Mouse (Mus musculus) adrenal gland, postnatal 14 days (tissue): ENCODE measurements around the gene Gper1. TPM values are rescaled to one million over a fixed set of nuclear protein-coding genes. Genes with fewer than 3 reads are reported as not detected.
A peak's percentile ranks its signal among the peaks of the same experiment; 100 is the strongest.
"Not testable (repeated sequence)": the region's sequence is repeated elsewhere in the genome, so short reads cannot be mapped to it uniquely, and the experiment has no call there.

Source experiments
- DNase-seq: peaks from one replicate; pipeline ENCODE4 v3.0.0; 2021; ENCODE audit warnings: mixed read lengths
- total RNA-seq: library from RNA; stranded (reverse); gene quantifications from 2 replicates; pipeline ENCODE4 v1.2.3, GENCODE M21; 2021

Gene Gper1
- total RNA-seq, 1 experiment from 2014 or later: 4.6 TPM

GRCm38 (mm10) chr5:139390324-139391119 lies 32.4 kb upstream of the Gper1 start:
- not testable (repeated sequence) for DNase-seq

DNA sequence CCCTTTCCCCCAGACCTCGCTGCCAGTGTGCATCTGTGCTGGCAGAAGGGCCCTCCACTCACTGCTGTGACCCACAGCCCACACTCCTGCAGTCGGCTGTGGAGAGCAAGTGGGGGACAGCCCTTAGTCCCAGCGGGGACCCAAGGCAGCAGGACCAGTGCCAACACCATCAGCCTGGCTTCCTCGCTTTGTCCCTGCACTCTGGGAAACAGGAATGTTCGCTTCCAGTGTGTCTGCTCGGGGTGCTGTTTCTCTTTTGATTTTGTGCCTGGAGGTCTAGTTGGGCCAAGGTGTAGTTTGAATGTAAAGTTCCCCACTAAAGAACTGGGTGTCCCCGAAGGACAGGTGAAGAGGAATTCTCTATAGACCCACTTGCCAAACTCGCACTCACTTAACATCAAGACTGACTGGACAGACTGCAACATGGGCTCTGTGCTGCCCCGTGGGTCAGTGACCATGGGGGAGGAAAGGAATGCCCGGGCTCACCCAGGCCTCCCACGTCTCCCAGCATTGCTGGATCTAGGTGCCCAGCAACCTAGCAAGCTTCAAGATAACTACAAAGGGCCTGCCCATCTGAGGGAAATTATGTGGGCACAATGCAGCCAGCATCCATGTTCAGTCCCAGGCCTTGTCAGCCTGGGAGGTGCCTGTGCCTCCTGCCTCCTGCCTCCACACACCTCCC lies 31.5 kb upstream of the Gper1 start:
- DNase-seq: no peak

DNA sequence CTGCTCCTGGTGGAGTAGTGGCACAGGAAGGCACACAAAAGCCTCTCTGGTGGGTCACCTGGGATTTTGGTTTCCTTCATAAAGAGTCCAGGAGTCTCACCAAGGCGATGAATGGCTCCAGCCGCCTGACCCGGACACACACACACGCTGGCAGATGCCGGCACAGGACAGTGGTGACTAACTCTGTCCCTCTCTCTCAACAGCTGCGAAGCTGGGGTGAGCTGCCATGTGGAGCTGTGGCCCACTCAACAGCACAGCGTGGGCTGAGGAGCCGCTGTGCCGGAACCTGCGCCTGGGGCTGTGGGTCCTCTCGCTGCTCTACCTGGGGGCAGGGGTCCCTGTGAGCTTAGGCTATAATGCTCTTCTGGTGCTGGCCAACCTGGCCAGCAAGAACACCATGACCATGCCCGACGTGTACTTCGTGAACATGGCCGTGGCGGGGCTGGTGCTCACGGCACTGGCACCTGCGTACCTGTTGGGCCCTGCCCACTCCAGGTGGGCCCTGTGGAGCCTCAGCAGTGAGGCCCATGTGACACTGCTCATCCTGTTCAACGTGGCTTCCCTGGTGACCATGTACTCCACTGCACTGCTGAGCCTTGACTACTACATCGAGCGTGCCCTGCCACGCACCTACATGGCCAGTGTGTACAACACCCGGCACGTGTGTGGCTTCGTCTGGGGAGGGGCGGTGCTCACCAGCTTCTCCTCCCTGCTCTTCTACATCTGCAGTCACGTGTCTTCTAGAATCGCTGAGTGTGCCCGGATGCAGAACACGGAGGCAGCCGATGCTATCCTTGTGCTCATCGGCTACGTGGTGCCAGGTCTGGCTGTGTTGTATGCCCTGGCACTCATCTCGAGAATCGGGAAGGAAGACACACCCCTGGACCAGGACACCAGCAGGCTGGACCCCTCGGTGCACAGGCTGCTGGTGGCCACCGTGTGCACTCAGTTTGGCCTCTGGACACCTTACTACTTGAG lies 30.4 kb upstream of the Gper1 start:
- no peak for DNase-seq

DNA sequence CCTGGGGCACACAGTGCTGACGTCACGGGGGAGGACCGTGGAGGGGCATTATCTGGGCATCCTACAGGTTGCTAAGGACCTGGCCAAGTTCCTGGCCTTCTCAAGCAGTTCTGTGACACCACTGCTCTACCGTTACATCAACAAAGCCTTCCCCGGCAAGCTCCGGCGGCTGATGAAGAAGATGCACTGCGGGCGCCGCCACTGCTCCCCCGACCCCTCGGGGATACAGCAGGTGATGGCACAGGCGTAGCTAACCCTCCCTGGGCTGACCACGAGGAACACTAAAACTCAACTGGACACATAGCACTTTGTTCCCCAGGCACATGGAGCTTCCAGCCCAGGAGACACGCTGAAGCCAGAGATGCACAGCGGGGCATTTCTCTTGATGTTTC lies 29.8 kb upstream of the Gper1 start:
- DNase-seq: no peak

DNA sequence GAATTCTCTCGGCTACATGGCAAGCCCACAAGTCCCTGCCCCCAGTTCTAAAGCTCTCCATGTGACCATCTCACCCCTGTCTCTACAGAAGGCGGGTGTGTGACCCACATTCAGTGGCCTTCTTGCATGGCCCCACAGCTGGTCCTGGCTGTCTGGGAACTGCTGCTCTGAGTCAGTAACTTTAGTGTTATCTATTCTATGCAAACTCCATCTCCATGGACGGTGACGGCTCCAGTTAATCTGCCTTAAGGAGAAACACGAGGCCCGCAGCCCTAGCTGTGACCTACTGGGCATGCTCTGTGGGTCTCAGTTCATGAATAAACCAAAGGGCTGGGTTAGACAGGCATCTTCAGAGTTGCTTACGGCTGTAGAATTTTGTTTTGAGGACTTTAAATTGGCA lies 28.6 kb upstream of the Gper1 start:
- no peak for DNase-seq

- no peak for DNase-seq
These were observed 27.4 kb upstream of the Gper1 start for GRCm38 (mm10) chr5:139395528-139395927.

DNA sequence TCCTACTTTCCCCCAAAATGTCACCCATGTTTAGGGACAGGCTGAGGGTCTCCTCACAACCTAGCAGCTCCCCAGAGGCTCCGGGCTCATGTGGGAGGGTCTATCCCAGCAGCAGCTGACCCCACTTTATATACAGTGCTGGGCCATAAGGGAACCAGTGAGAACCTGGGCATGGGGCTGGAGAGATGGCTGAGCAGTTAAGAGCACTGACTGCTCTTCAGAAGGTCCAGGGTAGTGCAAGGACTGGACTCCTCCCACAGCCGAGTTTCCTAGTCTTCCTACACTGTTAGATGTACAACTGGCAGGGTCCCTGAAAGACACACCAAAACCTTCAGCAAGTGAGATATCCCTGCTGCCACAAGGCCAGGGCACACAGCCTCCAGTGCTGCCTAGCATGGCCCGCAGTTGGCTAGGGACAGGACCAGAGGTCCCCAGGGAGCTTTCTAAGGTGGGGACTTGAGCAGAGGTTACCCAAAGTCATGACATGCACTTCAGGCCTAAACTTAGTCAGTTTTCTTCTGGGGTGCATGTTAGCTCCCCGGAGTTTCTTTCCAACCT lies 25.5 kb upstream of the Gper1 start:
- no peak for DNase-seq

- DNase-seq: peak; percentile 97
These were observed 24.8 kb upstream of the Gper1 start for GRCm38 (mm10) chr5:139397959-139398753.

DNA sequence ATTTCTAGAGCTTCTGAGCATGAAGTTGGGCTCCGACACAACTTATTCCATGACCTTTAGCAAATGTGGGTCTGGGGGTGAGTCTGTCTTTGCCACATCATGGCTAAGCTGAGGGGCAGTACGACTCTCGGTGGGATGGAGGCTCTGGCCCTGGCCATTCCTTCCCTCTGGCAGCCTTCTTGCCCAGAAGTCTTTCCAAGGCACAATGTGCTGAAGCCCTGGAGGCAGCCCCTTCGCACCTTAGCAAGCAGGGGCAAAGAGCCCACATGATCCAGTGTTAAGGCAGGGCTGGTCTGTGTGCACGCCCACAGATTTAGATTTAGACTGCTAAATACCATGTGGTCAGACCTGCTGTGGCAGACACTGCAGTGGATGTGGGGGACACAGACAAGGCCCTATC lies 24.2 kb upstream of the Gper1 start:
- DNase-seq: no peak

DNA sequence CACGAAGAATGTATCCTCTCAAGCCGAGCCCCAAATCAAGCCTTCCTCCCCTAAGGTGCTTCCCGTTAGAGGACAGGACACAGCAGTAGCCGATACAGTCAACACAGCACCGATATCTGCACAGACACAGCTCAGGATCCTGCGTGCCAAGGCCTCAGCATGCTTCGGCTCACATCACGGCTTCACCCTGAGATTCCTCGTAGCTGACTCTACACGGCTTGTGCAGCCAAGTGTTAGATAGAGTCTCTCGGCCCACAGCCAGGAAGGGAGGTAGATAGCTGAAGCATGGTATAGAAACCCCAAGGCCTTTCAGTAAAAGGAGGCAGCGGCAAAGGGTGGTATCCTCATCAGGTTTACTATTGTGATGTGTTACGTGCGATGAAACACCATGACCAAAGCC lies 23.0 kb upstream of the Gper1 start:
- DNase-seq: no peak

- DNase-seq: no peak
These were observed 20.8 kb upstream of the Gper1 start for GRCm38 (mm10) chr5:139402106-139402505.

GRCm38 (mm10) chr5:139403692-139404260 lies 19.2 kb upstream of the Gper1 start:
- no peak for DNase-seq

- DNase-seq: no peak
These were observed 18.1 kb upstream of the Gper1 start, which contains the start of gene C130050O18Rik for GRCm38 (mm10) chr5:139404801-139405401. Gene C130050O18Rik, plus strand, starts transcription at chr5:139405280.

- DNase-seq: no peak
These were observed 17.5 kb upstream of the Gper1 start for GRCm38 (mm10) chr5:139405478-139405877.

- DNase-seq: no peak
These were observed 17.0 kb upstream of the Gper1 start for GRCm38 (mm10) chr5:139405953-139406352.

DNA sequence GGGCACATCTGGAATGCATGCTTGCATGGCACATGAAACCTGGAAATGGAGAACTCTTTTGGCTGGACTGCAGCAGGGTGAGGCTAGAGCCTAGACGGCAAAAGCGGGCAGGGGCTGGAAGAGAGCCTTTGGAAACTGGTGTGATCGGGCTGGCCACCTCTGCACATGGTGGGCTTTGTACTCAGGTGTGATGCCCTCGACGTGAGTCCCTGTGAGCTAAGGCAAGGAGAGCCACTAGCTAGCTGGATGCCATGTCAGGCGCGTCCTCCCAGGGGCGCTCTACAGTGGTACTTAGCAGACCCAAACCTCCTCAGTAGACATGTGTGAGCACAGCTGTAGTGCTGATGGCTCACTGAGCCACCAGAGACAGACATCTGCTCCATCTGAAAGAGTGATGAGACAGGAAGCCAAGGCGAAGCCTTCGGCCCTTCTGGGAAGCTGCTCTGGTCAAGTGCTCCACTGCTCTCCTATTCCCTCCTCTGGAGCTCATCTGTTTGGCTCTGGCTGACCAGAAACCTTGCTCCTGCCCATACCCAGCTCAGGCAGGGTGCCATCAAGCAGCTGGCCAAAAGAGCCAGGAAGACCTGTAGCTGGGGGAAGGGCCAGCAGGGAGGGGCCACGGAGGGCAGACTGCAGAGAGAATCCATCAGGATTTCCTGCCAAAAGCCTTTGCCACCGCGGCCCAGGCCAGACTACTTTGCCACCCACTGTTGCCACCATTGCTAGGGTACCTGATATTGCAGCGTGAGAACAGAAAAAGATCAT lies 15.6 kb upstream of the Gper1 start:
- peak; percentile 69 for DNase-seq

DNA sequence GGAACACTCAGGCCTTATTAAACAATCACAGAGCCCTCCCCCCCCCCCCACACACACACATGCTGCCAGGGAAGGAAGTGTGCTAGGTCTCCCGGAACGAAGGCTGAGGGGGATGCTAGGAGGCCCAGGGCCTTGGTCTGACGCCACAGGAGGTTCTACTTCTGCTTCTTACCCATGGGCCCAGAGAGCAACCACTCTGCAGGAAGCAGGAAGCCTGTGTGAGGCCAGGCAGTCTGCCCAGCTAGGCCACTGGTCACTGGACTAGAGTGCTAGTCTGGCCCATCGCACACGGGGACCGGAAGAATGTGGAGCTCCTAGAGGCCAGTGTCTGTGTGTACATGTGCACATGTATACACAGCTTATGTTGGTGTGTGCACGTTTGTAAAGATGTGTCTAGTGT lies 14.4 kb upstream of the Gper1 start:
- DNase-seq: no peak

DNA sequence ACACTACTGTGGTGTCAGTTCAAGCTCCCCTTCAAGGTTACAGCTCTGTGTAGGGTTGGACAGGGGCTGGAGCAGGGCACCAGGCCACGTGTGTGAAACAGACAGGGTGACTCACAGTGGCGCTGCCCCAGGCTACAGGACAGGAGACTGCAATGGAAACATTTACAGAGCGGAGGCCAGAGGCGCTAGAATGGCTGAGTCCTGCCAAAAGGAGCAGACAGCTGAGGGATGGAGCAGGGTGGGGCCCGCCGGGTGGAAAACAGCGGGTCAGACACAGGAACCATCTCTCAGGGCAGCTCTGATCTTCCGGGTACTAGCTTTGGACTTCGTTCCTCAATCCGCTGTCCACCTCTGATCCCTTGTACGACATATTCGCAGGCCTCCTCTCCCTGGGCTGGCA lies 13.5 kb upstream of the Gper1 start:
- peak; percentile 87 for DNase-seq

DNA sequence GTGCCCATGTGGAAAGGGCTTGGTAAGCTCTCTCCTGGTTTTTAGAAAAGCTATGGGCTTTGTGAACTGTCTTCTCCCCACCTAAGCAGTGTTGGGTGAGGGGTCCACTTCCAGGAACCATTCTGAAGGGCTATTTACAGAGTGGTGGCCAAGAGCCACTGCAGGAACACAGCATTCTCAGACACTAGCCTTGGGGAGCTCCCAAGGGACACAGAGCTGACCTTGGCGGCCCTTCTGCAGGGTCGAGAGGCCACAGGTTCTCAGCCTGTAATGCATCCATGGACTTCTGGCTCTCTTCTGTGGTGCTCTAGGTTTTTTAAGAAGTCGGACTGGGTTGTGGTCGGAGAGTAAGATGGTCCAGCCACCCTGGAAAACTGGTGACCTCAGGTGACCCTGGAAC lies 12.9 kb upstream of the Gper1 start:
- no peak for DNase-seq

GRCm38 (mm10) chr5:139411117-139411516 lies 11.8 kb upstream of the Gper1 start:
- DNase-seq: no peak
